Mouse (Mus musculus): ENCODE measurements around the gene Ltf.

DNA sequence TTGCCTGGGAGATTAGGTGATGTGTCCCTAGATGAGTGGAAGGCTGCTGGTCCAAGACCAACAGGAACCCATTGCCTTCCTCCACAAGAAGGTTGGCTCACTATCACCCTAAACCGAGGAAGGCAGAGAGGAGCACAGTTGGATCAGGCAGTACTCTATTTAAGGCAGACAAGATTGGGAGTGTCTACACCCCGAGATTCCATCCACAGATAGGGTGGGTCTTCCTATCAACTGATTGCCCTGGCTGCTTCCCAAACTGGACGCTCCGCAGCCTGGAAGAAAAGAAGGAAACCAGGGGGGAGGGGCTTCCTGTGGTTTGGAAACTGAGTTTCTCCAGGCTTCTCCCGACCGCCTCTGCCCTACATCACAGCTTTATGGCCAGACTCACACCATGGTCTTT, 28.9 kb upstream of the Ltf start, which contains the start of gene Rtp3:
- TF ChIP-seq ZC3H11A (IDR thresholded peaks at IDR 0.05; ENCODE audit: low read depth, low read length) (no peak), POLR2A (IDR thresholded peaks at IDR 0.05; ENCODE audit: control insufficient read depth in 1 of 2, insufficient read depth in 1 of 2, low read depth in 1 of 2, low read length in 2 of 2, poor library complexity in 1 of 2) (no peak), CHD2 (IDR thresholded peaks at IDR 0.05; ENCODE audit: low read length) (no peak), CHD1 (IDR thresholded peaks at IDR 0.05; ENCODE audit: low read depth, low read length) (no peak), RAD21 (IDR thresholded peaks at IDR 0.05; ENCODE audit: low read depth, low read length) (no peak), CTCF (IDR thresholded peaks at IDR 0.05 in 2 of 3, conservative IDR thresholded peaks at IDR 0.05 in 1 of 3; ENCODE audit: control insufficient read depth in 1 of 3, insufficient read depth in 1 of 3, low read depth in 2 of 3, low read length in 3 of 3, poor library complexity in 1 of 3, severe bottlenecking in 1 of 3) (no peak), JUND (IDR thresholded peaks at IDR 0.05; ENCODE audit: low read depth, low read length) (no peak), HCFC1 (IDR thresholded peaks at IDR 0.05; ENCODE audit: low read depth, low read length) (no peak), TBP (IDR thresholded peaks at IDR 0.05; ENCODE audit: low read depth, low read length) (no peak), GATA1 (IDR thresholded peaks at IDR 0.05; ENCODE audit: low read depth, low read length) (no peak)

Measured in MEL (cell line).